Mouse (Mus musculus): ENCODE data around the gene Aida.

DNA sequence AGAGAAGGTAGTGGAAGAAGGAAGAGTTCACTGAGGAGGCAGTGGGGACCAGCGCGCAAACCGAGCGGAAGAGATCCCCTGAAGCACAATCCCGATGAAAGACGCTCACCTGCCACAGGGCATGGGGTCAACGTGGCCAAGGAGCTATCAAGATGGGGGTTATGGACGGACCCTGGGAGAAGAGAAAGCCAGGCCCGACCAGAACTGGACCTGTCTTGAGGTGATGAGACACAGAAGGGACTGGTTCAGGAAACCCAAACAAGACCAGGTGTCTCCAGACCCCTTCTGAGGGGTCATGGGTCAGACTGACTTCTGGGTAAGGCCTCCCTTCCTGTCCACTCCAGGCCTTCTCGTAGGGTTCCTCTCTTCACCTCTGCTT is 49.4 kb downstream of the Aida start:
- no peak for TF ChIP-seq CTCF (IDR thresholded peaks at IDR 0.05; ENCODE audit: borderline replicate concordance, insufficient read depth, low read depth, low read length)
- no peak for TF ChIP-seq POLR2A (IDR thresholded peaks at IDR 0.05; ENCODE audit: borderline replicate concordance, insufficient read depth, low read length)
